Mouse (Mus musculus) olfactory bulb, adult 2 months (tissue): ENCODE measurements around the gene Fbxo24.

Experiments
- CTCF ChIP-seq: fragments of 200-500 bp; IDR thresholded peaks from 2 replicates; pipeline ENCODE4 v1.5.1; 2012; ENCODE audit warnings: low read depth, mild to moderate bottlenecking, low read length, moderate library complexity; ENCODE audit not compliant: insufficient read depth
- POLR2A ChIP-seq: fragments of 200-500 bp; IDR thresholded peaks from 2 replicates; pipeline ENCODE4 v1.6.1; 2012; ENCODE audit warnings: mild to moderate bottlenecking, low read depth, low read length, moderate library complexity; ENCODE audit not compliant: insufficient read depth

DNA sequence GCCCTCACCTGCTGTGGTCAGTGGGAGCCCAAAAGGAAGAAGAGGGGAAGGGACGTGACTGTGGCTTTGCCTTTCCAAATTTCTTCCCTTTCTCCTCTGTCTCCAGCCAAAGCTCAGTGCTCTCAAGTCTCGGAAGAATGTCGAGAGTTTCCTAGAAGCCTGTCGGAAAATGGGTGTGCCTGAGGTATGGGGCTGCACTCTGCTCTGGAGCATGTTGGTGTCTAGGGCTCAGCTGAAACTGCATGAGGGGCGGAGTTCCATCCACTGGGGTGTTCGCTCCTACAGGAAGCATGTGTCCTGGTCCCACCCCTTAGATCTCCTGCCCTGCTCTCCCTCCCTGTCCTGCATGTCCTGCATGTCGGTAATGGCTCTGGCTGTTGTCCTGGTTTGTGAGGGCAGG lies 10.7 kb upstream of the Fbxo24 start:
- TF ChIP-seq CTCF, result no peak
- no peak for TF ChIP-seq POLR2A
